ENCODE assay signal across 19 mouse cellular contexts in genomic region chr15:30215871-30216270, GRCm38 (mm10). TPM values are rescaled to one million over a fixed set of nuclear protein-coding genes. Genes with fewer than 3 reads are reported as not detected.
A peak's percentile ranks its signal among the peaks of the same experiment; 100 is the strongest.
DNase-seq lines count a peak whose midpoint lies in the region; ATAC-seq and TF ChIP-seq lines count a peak whose summit lies in the region.
"Had no signal": no experiment of that assay in that cellular context is flagged by ENCODE, and none has a peak within 500 bp of the region (broad histone marks: within the 10 kb centered on the region; RNA-seq: fewer than 3 reads in every experiment).

No protein-coding gene starts in this region.

- H3K4me3 ChIP-seq in layer of hippocampus, adult 2 months, result no peak overlapping the region
- H3K4me3 ChIP-seq: limb, embryonic 15.5 days; liver, embryonic 15.5 days; midbrain, embryonic 13.5 days; neural tube, embryonic 12.5 days had no signal

- no peak for DNase-seq in cerebellum, postnatal 4 days (ENCODE audit: low spot score in 2 of 2)
- DNase-seq in cerebellum, adult 11 months, result peak; percentile 52
- peak; percentile 49 to 51 for DNase-seq in cerebellum, postnatal 10 days
- DNase-seq in layer of hippocampus, adult 2 months (ENCODE audit: low spot score in 2 of 2), result peak; percentile 48 to 66
- DNase-seq in gastrocnemius, postnatal 4 days (ENCODE audit: low spot score in 2 of 2), result no peak
- DNase-seq in lung, adult 18-20 months, result no peak
- DNase-seq in c-Kit-positive CD71-positive TER-119-positive erythroid progenitor cells, embryonic 14.5 days (ENCODE audit: low spot score), result no peak
- DNase-seq: adrenal gland, postnatal 14 days; kidney, adult 11 months; kidney, postnatal 10 days; right cerebral cortex, adult 18-20 months had no signal

- no peak overlapping the region for H3K27ac ChIP-seq in layer of hippocampus, adult 2 months
- H3K27ac ChIP-seq: hindbrain, postnatal 0 days; limb, embryonic 15.5 days; liver, embryonic 15.5 days; midbrain, embryonic 13.5 days; neural tube, embryonic 12.5 days had no signal

- no peak for TF ChIP-seq CTCF in layer of hippocampus, adult 2 months (conservative IDR thresholded peaks at IDR 0.05)

- peak; percentile 99 for ATAC-seq in cerebellum, adult (ENCODE audit: insufficient number of reproducible peaks, low FRiP score, low TSS enrichment)
- ATAC-seq: hindbrain, postnatal 0 days; lung, postnatal 0 days; midbrain, embryonic 13.5 days had no signal

RNA-seq across cellular contexts. Expression of gene Ctnnd2, which starts 43.5 kb away (rescaled TPM):
- 100 to 1,000 TPM; 223 to 229 TPM for total RNA-seq in layer of hippocampus, adult 2 months (2021)
- under 1 TPM; 0.27 to 0.36 TPM for total RNA-seq in gastrocnemius, postnatal 4 days (2021)
- total RNA-seq: gastrocnemius, adult 8-10 months had no signal

Comparison
In these comparisons a context has a peak if more than half of its experiments do, and no peak if none do; other contexts are left out.
1. DNase-seq: peak in cerebellum, adult 11 months (single experiment), cerebellum, postnatal 10 days (2 of 2) and layer of hippocampus, adult 2 months (2 of 2); none in cerebellum, postnatal 4 days (0 of 2), gastrocnemius, postnatal 4 days (0 of 2), lung, adult 18-20 months (0 of 2) and c-Kit-positive CD71-positive TER-119-positive erythroid progenitor cells, embryonic 14.5 days (single experiment).
2. RNA of gene Ctnnd2, which starts 43.5 kb away (total RNA-seq): 223 to 229 TPM in layer of hippocampus, adult 2 months; 0.27 to 0.36 TPM in gastrocnemius, postnatal 4 days; every median in the first group is over 100 times any median in the second.